Mouse (Mus musculus): ENCODE data around the gene Nploc4. TPM values are rescaled to one million over a fixed set of nuclear protein-coding genes. Genes with fewer than 3 reads are reported as not detected.

Nploc4 gene
- polyA plus RNA-seq, 1 experiment from 2014 or later: 52.9 TPM

DNA sequence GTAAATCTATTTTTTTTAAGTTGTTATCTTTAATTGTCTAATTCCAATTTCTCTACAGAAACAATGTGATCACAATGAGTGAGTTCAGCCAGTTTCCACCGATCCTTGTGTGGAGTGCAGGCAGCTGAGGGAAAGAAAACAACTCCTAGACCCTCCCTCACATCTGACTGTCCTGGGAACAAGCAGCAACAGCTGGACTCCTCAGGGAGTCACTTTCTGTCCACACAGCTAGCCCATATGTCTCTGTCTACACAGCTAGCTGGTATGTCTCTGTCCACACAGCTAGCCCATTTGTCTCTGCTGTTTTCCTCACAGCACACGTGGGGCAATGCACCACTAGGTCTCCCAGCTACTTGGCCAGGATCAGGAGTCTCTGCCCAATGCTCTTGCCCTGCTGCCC, 39.9 kb downstream of the Nploc4 start:
- Histone ChIP-seq H3K36me3 (peaks cover 70% of the 10 kb centered on the region), H3K27me3 (no peaks in the 10 kb centered on the region), H3K27ac (no peak overlapping the region), H3K4me1 (no peaks in the 10 kb centered on the region), H3K9me3 (no peaks in the 10 kb centered on the region), H3K4me3 (no peak overlapping the region), H3K9ac (no peak overlapping the region), H3K4me2 (replicated peaks) (no peak overlapping the region)
- ATAC-seq (ENCODE audit: insufficient number of reproducible peaks, insufficient read depth, low FRiP score, low TSS enrichment): no peak
- 90% methylated on average over 2 of the region's 2 CpGs for WGBS

DNA sequence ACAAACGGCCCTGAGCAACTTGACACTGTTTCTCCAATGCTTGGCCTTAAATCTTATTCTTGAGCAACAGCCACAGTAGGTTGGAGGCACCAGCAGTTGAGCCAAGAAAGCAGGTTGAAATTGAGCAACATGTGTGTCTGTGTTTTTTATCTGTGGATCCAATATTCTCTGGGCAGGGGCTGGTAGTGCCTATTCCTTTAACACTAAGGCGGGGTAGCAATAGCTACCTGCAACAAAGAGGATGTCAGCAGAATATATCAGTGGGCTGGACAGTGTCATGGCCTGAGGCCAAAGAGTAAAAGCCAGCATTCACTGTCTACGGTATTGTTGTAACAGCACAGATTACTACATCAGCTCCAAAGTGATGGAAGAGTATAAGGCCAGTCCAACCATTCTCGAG, 41.8 kb downstream of the Nploc4 start:
- 84% methylated on average over 4 of the region's 4 CpGs for WGBS
- H3K4me1 ChIP-seq: no peaks in the 10 kb centered on the region
- no peak overlapping the region for H3K4me3 ChIP-seq
- no peak overlapping the region for H3K27ac ChIP-seq
- peaks cover 60% of the 10 kb centered on the region for H3K36me3 ChIP-seq
- H3K9ac ChIP-seq: no peak overlapping the region
- no peak for ATAC-seq (ENCODE audit: insufficient number of reproducible peaks, insufficient read depth, low FRiP score, low TSS enrichment)
- no peaks in the 10 kb centered on the region for H3K9me3 ChIP-seq
- H3K27me3 ChIP-seq: no peaks in the 10 kb centered on the region
- no peak overlapping the region for H3K4me2 ChIP-seq (replicated peaks)

GRCm38 (mm10) chr11:120388580-120388979, 48.9 kb downstream of the Nploc4 start:
- H3K27me3 ChIP-seq: no peaks in the 10 kb centered on the region
- WGBS: 96% methylated on average over 9 of the region's 9 CpGs
- H3K9me3 ChIP-seq: no peaks in the 10 kb centered on the region
- peaks cover 68% of the 10 kb centered on the region for H3K36me3 ChIP-seq
- H3K4me1 ChIP-seq: no peaks in the 10 kb centered on the region
- H3K4me3 ChIP-seq: no peak overlapping the region
- ATAC-seq (ENCODE audit: insufficient number of reproducible peaks, insufficient read depth, low FRiP score, low TSS enrichment): no peak
- no peak overlapping the region for H3K27ac ChIP-seq
- no peak overlapping the region for H3K9ac ChIP-seq
- H3K4me2 ChIP-seq (replicated peaks): no peak overlapping the region

DNA sequence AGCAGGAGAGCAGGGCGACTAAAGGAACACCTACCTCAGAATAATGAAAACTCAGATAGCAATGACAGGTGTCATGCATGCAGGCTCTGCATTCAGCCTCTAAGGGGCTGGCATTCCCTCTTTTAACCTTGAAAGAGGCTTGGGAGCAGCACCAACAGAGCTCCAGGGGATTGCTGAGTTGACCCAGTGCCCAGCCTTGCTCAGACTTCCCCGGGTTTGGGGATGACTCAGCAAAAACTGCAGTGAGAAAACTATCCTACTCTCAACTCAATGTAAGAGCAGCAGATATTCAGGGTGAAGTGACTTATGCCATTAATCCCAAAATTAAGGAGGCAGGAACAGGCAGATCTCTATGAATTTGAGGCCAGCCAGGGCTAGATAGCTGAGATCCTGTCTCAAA, 50.4 kb downstream of the Nploc4 start:
- no peak overlapping the region for H3K27ac ChIP-seq
- H3K9ac ChIP-seq: no peak overlapping the region
- H3K36me3 ChIP-seq: peaks cover 68% of the 10 kb centered on the region
- H3K4me1 ChIP-seq: no peaks in the 10 kb centered on the region
- no peak overlapping the region for H3K4me2 ChIP-seq (replicated peaks)
- H3K9me3 ChIP-seq: no peaks in the 10 kb centered on the region
- H3K4me3 ChIP-seq: no peak overlapping the region
- 72% methylated on average over 2 of the region's 2 CpGs for WGBS
- no peak for ATAC-seq (ENCODE audit: insufficient number of reproducible peaks, insufficient read depth, low FRiP score, low TSS enrichment)
- H3K27me3 ChIP-seq: no peaks in the 10 kb centered on the region

- Histone ChIP-seq H3K4me2 (replicated peaks) (no peak overlapping the region), H3K9me3 (no peaks in the 10 kb centered on the region), H3K36me3 (peaks cover 72% of the 10 kb centered on the region), H3K4me1 (no peaks in the 10 kb centered on the region), H3K27me3 (no peaks in the 10 kb centered on the region), H3K4me3 (no peak overlapping the region), H3K27ac (no peak overlapping the region), H3K9ac (no peak overlapping the region)
- WGBS: 94% methylated on average over 6 of the region's 6 CpGs
- ATAC-seq (ENCODE audit: insufficient number of reproducible peaks, insufficient read depth, low FRiP score, low TSS enrichment): no peak
Measured at GRCm38 (mm10) chr11:120386632-120387031, 50.9 kb downstream of the Nploc4 start.

DNA sequence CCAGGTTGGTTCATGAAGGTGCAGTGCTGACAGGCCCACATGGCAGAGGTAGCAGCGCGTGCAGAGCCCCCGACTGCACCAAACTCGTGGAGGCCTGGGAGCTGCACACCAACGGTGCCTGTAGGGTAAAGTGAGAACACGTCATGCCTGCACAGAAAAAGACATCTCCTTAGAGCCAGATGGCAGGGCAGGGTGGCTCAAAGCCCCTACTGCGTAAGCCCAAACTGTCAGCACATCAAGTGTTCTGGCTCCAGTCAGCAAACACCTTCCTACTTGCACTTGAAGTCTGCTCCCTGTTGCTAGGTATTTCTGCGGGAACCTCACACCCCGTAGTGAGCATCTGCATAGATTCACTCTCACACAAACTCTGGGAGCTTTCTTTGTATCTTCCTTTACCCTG, 55.0 kb downstream of the Nploc4 start:
- no peaks in the 10 kb centered on the region for H3K27me3 ChIP-seq
- H3K4me1 ChIP-seq: peaks cover 16% of the 10 kb centered on the region
- 97% methylated on average over 9 of the region's 9 CpGs for WGBS
- H3K9ac ChIP-seq: no peak overlapping the region
- no peak overlapping the region for H3K27ac ChIP-seq
- H3K9me3 ChIP-seq: no peaks in the 10 kb centered on the region
- no peak overlapping the region for H3K4me3 ChIP-seq
- ATAC-seq (ENCODE audit: insufficient number of reproducible peaks, insufficient read depth, low FRiP score, low TSS enrichment): no peak
- no peak overlapping the region for H3K4me2 ChIP-seq (replicated peaks)
- H3K36me3 ChIP-seq: peaks cover 75% of the 10 kb centered on the region

- Histone ChIP-seq H3K4me1 (peaks cover 21% of the 10 kb centered on the region), H3K27me3 (no peaks in the 10 kb centered on the region), H3K9me3 (no peaks in the 10 kb centered on the region), H3K4me3 (no peak overlapping the region), H3K4me2 (replicated peaks) (no peak overlapping the region), H3K9ac (no peak overlapping the region), H3K27ac (no peak overlapping the region), H3K36me3 (peaks cover 74% of the 10 kb centered on the region)
- 92% methylated on average over 4 of the region's 4 CpGs for WGBS
- no peak for ATAC-seq (ENCODE audit: insufficient number of reproducible peaks, insufficient read depth, low FRiP score, low TSS enrichment)
Measured at GRCm38 (mm10) chr11:120381157-120381556, 56.4 kb downstream of the Nploc4 start.

DNA sequence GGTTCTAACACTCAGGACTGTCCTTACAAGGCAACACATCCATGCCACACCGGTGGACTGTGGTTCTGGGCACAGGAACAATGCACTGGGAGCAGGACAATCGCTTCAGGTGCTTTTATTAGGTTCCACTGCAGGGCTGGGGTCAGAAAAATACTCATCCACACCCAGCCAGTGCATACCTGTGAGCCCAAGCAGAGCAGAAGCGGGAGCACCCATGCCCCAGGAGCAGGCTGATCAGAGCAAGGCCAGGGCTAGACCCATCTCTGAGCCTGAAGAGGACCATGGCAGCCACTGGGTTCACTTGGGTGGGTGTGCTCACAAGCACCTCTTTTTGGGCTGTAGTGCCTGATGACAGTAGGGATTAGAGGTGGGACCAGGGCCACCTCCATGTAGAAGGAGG, 57.2 kb downstream of the Nploc4 start:
- H3K9ac ChIP-seq: no peak overlapping the region
- no peak for ATAC-seq (ENCODE audit: insufficient number of reproducible peaks, insufficient read depth, low FRiP score, low TSS enrichment)
- 96% methylated on average over 3 of the region's 3 CpGs for WGBS

DNA sequence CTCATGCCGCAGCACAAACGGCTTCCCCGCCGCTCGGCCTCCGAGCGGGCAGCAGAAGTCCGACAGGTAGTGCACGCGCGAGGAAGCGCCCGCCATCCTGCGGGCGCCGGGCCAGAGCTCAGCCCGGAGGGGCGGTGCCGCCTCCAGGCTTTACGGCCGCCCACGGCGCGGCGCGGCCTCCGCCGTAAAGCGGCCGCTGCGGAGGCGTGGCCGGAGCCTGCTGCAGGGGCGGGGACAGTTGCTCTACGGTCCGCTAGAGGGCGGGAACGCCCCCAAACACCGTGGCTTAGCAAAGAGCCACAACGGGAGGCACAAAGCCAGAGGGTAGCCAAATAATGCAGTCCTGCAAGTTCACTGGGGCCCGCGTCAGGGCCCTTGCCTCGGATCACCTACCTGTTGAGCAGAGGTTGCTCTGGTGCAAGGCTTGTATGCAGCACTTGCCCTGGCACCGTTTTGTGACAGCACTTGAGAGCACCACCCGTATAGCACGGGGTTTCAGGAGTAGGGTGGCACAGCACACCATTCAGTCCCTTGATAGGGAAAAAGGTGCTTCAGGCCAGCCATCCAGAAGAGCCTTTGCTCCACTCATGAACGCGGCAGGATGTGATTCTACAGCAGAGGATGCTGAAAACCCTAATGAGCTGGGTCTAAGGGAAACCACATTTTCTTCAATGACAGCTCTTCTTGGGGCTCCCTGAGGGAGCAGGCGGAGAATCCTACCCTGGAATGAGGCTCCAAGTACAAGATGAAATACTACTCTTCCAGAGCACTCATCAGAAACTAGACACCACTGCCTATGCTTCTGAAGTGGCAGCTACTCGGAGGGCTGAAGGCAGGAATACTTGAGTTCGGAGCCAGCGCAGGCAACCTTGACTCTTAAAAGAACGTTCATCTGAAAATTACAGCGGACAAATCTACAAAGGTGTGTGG, 58.6 kb downstream of the Nploc4 start, which contains the start of gene Faap100:
Gene Faap100 (minus strand): TSS at position 154 of the 930 bp plus-strand sequence.
- Histone ChIP-seq H3K4me1 (peaks cover 21% of the 10 kb centered on the region), H3K9me3 (no peaks in the 10 kb centered on the region), H3K36me3 (peaks cover 72% of the 10 kb centered on the region), H3K27me3 (no peaks in the 10 kb centered on the region), H3K4me3 (peak within 1 kb of the TSS; percentile 66), H3K27ac (peak within 1 kb of the TSS; percentile 83), H3K9ac (peak within 1 kb of the TSS; percentile 70), H3K4me2 (replicated peaks) (peak within 1 kb of the TSS; percentile 89)
- 7% methylated on average over 54 of the region's 54 CpGs for WGBS
- peak; percentile 81 for ATAC-seq (ENCODE audit: insufficient number of reproducible peaks, insufficient read depth, low FRiP score, low TSS enrichment)

More for the DNA sequence above, 57.2 kb downstream of the Nploc4 start:
- Histone ChIP-seq H3K36me3 (peaks cover 72% of the 10 kb centered on the region), H3K9me3 (no peaks in the 10 kb centered on the region), H3K27me3 (no peaks in the 10 kb centered on the region), H3K4me2 (replicated peaks) (no peak overlapping the region), H3K27ac (no peak overlapping the region), H3K4me1 (peaks cover 21% of the 10 kb centered on the region), H3K4me3 (no peak overlapping the region)

GRCm38 (mm10) chr11:120378031-120378610, 59.4 kb downstream of the Nploc4 start:
- Histone ChIP-seq H3K4me1 (peaks cover 21% of the 10 kb centered on the region), H3K27me3 (no peaks in the 10 kb centered on the region), H3K27ac (peak overlapping the region; percentile 83), H3K4me2 (replicated peaks) (peak overlapping the region; percentile 89), H3K9me3 (no peaks in the 10 kb centered on the region), H3K9ac (peak overlapping the region; percentile 70), H3K36me3 (peaks cover 72% of the 10 kb centered on the region), H3K4me3 (peak overlapping the region; percentile 66)
- 3% methylated on average over 40 of the region's 40 CpGs for WGBS
- no peak for ATAC-seq (ENCODE audit: insufficient number of reproducible peaks, insufficient read depth, low FRiP score, low TSS enrichment)

GRCm38 (mm10) chr11:120377337-120377736, 60.2 kb downstream of the Nploc4 start:
- Histone ChIP-seq H3K9me3 (no peaks in the 10 kb centered on the region), H3K4me3 (peak overlapping the region; percentile 66), H3K9ac (peak overlapping the region; percentile 70; the same call in 1 of the 2 replicates), H3K27me3 (no peaks in the 10 kb centered on the region), H3K4me2 (replicated peaks) (peak overlapping the region; percentile 89), H3K27ac (no peak overlapping the region), H3K36me3 (peaks cover 72% of the 10 kb centered on the region), H3K4me1 (peaks cover 21% of the 10 kb centered on the region)
- ATAC-seq (ENCODE audit: insufficient number of reproducible peaks, insufficient read depth, low FRiP score, low TSS enrichment): no peak
- 75% methylated on average over 10 of the region's 10 CpGs for WGBS

All from embryonic facial prominence, embryonic 12.5 days (tissue).